Mouse (Mus musculus) forebrain, embryonic 16.5 days (tissue): ENCODE results near the gene Ihh. TPM values are rescaled to one million over a fixed set of nuclear protein-coding genes. Genes with fewer than 3 reads are reported as not detected.
A peak's percentile ranks its signal among the peaks of the same experiment; 100 is the strongest.

ENCODE experiments used
- ATAC-seq: fragments of 200-750 bp; cut with Nextera tagmentation; 2 replicates; pipeline ENCODE4 v1.8.0; 2017; ENCODE audit warnings: mild to moderate bottlenecking, moderate library complexity
- H3K27ac ChIP-seq: fragments of 300-500 bp; sonication (generic); 2 replicates; pipeline ENCODE4 v1.5.1; 2014; ENCODE audit warnings: low read length, control low read depth
- H3K27me3 ChIP-seq: fragments of 300-500 bp; sonication (generic); replicated peaks from 2 replicates; pipeline ENCODE4 v1.6.1; 2014; ENCODE audit warnings: low read length; ENCODE audit not compliant: control insufficient read depth, insufficient read depth
- H3K36me3 ChIP-seq: fragments of 300-500 bp; sonication (generic); 2 replicates; pipeline ENCODE4 v1.6.1; 2014; ENCODE audit not compliant: control insufficient read depth, insufficient read depth
- H3K4me1 ChIP-seq: fragments of 300-500 bp; sonication (generic); replicated peaks from 2 replicates; pipeline ENCODE4 v1.6.1; 2014; ENCODE audit warnings: low read length; ENCODE audit not compliant: control insufficient read depth, insufficient read depth
- H3K4me2 ChIP-seq: fragments of 300-500 bp; sonication (generic); 2 replicates; pipeline ENCODE4 v1.6.1; 2014; ENCODE audit warnings: mild to moderate bottlenecking, low read length, control low read depth
- H3K4me3 ChIP-seq: fragments of 300-500 bp; sonication (generic); replicated peaks from 2 replicates; pipeline ENCODE4 v1.5.1; 2014; ENCODE audit warnings: mild to moderate bottlenecking, low read length, control low read depth
- H3K9ac ChIP-seq: fragments of 300-500 bp; sonication (generic); replicated peaks from 2 replicates; pipeline ENCODE4 v1.6.1; 2014; ENCODE audit warnings: low read depth, low read length, control low read depth
- H3K9me3 ChIP-seq: fragments of 300-500 bp; sonication (generic); 2 replicates; pipeline ENCODE4 v1.6.1; 2016; ENCODE audit warnings: low read length; ENCODE audit not compliant: control insufficient read depth
- WGBS: fragments of 180-500 bp; shearing (Covaris S2); extraction: QIAGEN DNeasy Blood & Tissue Kit; methylation state at CpG from one replicate; pipeline ENCODE4 v1.1.7; 2014; 5-methylcytosine and 5-hydroxymethylcytosine counted together
- polyA plus RNA-seq: library from polyadenylated mRNA; unstranded; fragments of >200 nt; fragmentation: Nextera tagmentation; extraction: Ambion mirVana; gene quantifications from 2 replicates; pipeline ENCODE4 v1.2.1, GENCODE M21; 2015

Gene Ihh
- polyA plus RNA-seq, 1 experiment from 2014 or later, result 0.16 TPM

- WGBS, result 80% methylated on average over 8 of the region's 8 CpGs
- Histone ChIP-seq H3K4me1 (peaks cover 3% of the 10 kb centered on the region; the same call in 1 of the 2 replicates), H3K9me3 (no peaks in the 10 kb centered on the region), H3K36me3 (no peaks in the 10 kb centered on the region), H3K4me2 (no peak overlapping the region), H3K4me3 (no peak overlapping the region), H3K9ac (no peak overlapping the region), H3K27ac (no peak overlapping the region), H3K27me3 (no peaks in the 10 kb centered on the region)
- ATAC-seq, result no peak
Measured at GRCm38 (mm10) chr1:74967962-74968580, 16.6 kb upstream of the Ihh start.

GRCm38 (mm10) chr1:74964494-74965215 is 13.2 kb upstream of the Ihh start:
- H3K36me3 ChIP-seq, result no peaks in the 10 kb centered on the region
- H3K27me3 ChIP-seq, result no peaks in the 10 kb centered on the region
- H3K27ac ChIP-seq, result no peak overlapping the region
- H3K4me1 ChIP-seq, result peaks cover 3% of the 10 kb centered on the region; the same call in 1 of the 2 replicates
- WGBS, result 12% methylated on average over 16 of the region's 16 CpGs
- no peak overlapping the region for H3K4me3 ChIP-seq
- H3K9ac ChIP-seq, result no peak overlapping the region
- H3K4me2 ChIP-seq, result peak overlapping the region; percentile 32
- H3K9me3 ChIP-seq, result no peaks in the 10 kb centered on the region
- ATAC-seq, result 0 out of 2 replicates have a peak, but pooled peaks have one; percentile 49

GRCm38 (mm10) chr1:74962853-74963227 is 11.4 kb upstream of the Ihh start:
- Histone ChIP-seq H3K27ac (no peak overlapping the region), H3K9me3 (no peaks in the 10 kb centered on the region), H3K4me1 (peaks cover 3% of the 10 kb centered on the region; the same call in 1 of the 2 replicates), H3K36me3 (no peaks in the 10 kb centered on the region), H3K27me3 (no peaks in the 10 kb centered on the region), H3K4me3 (no peak overlapping the region), H3K4me2 (no peak overlapping the region), H3K9ac (no peak overlapping the region)
- no peak for ATAC-seq
- WGBS, result 90% methylated on average over 5 of the region's 5 CpGs

- no peaks in the 10 kb centered on the region for H3K27me3 ChIP-seq
- no peak overlapping the region for H3K4me3 ChIP-seq
- H3K4me2 ChIP-seq, result no peak overlapping the region
- WGBS, result 76% methylated on average over 5 of the region's 5 CpGs
- H3K36me3 ChIP-seq, result no peaks in the 10 kb centered on the region
- no peak for ATAC-seq
- peaks cover 3% of the 10 kb centered on the region; the same call in 1 of the 2 replicates for H3K4me1 ChIP-seq
- no peak overlapping the region for H3K27ac ChIP-seq
- no peak overlapping the region for H3K9ac ChIP-seq
- H3K9me3 ChIP-seq, result no peaks in the 10 kb centered on the region
Measured at GRCm38 (mm10) chr1:74962126-74962852, 10.8 kb upstream of the Ihh start.

- H3K27ac ChIP-seq, result no peak overlapping the region
- H3K27me3 ChIP-seq, result peaks cover 3% of the 10 kb centered on the region; the same call in 1 of the 2 replicates
- H3K36me3 ChIP-seq, result no peaks in the 10 kb centered on the region
- no peak overlapping the region for H3K4me2 ChIP-seq
- H3K4me3 ChIP-seq, result no peak overlapping the region
- H3K9ac ChIP-seq, result no peak overlapping the region
- H3K4me1 ChIP-seq, result peaks cover 3% of the 10 kb centered on the region; the same call in 1 of the 2 replicates
- ATAC-seq, result no peak
- WGBS, result 91% methylated on average over 7 of the region's 7 CpGs
- no peaks in the 10 kb centered on the region for H3K9me3 ChIP-seq
Measured at GRCm38 (mm10) chr1:74961722-74962121, 10.2 kb upstream of the Ihh start.

- WGBS, result 92% methylated on average over 7 of the region's 7 CpGs
- Histone ChIP-seq H3K9ac (no peak overlapping the region), H3K4me3 (no peak overlapping the region), H3K4me2 (no peak overlapping the region), H3K36me3 (no peaks in the 10 kb centered on the region), H3K27me3 (peaks cover 5% of the 10 kb centered on the region; the same call in 1 of the 2 replicates), H3K9me3 (no peaks in the 10 kb centered on the region), H3K27ac (no peak overlapping the region), H3K4me1 (peaks cover 3% of the 10 kb centered on the region; the same call in 1 of the 2 replicates)
- ATAC-seq, result no peak
Measured at GRCm38 (mm10) chr1:74960059-74960458, 8.6 kb upstream of the Ihh start.

- peaks cover 30% of the 10 kb centered on the region for H3K4me1 ChIP-seq
- H3K27me3 ChIP-seq, result peaks cover 84% of the 10 kb centered on the region
- H3K4me3 ChIP-seq, result peak overlapping the region; percentile 39
- no peak for ATAC-seq
- peak overlapping the region; percentile 6; the same call in 1 of the 2 replicates for H3K9ac ChIP-seq
- no peak overlapping the region for H3K27ac ChIP-seq
- H3K36me3 ChIP-seq, result no peaks in the 10 kb centered on the region
- 1% methylated on average over 76 of the region's 84 CpGs for WGBS
- no peaks in the 10 kb centered on the region for H3K9me3 ChIP-seq
- H3K4me2 ChIP-seq, result peak overlapping the region; percentile 55
Measured at GRCm38 (mm10) chr1:74950576-74951490, 639 bp downstream of the Ihh start.

- Histone ChIP-seq H3K9ac (no peak overlapping the region), H3K27ac (no peak overlapping the region), H3K4me2 (peak overlapping the region; percentile 55; the same call in 1 of the 2 replicates), H3K9me3 (no peaks in the 10 kb centered on the region), H3K27me3 (peaks cover 88% of the 10 kb centered on the region), H3K4me3 (no peak overlapping the region), H3K36me3 (no peaks in the 10 kb centered on the region), H3K4me1 (peaks cover 30% of the 10 kb centered on the region)
- WGBS, result 2% methylated on average over 16 of the region's 16 CpGs
- no peak for ATAC-seq
Measured at GRCm38 (mm10) chr1:74950066-74950465, 1.4 kb downstream of the Ihh start.
